Mouse (Mus musculus) kidney, adult 2 months (tissue): Measurements from ENCODE around the gene Fbln7. TPM values are rescaled to one million over a fixed set of nuclear protein-coding genes. Genes with fewer than 3 reads are reported as not detected.

Source experiments
- DNase-seq: peaks from one replicate; pipeline ENCODE4 v3.0.0; 2021
- H3K27ac ChIP-seq: fragments of 200-500 bp; 2 replicates; pipeline ENCODE4 v1.5.1; 2012; ENCODE audit warnings: low read depth, low read length, control low read depth, inconsistent platforms; ENCODE audit not compliant: insufficient read depth
- H3K27me3 ChIP-seq: fragments of 200-500 bp; replicated peaks from 2 replicates; pipeline ENCODE4 v1.6.1; 2012; ENCODE audit warnings: mild to moderate bottlenecking, moderate library complexity, low read length, inconsistent platforms; ENCODE audit not compliant: control insufficient read depth, insufficient read depth
- H3K36me3 ChIP-seq: fragments of 200-500 bp; 2 replicates; pipeline ENCODE4 v1.6.1; 2012; ENCODE audit warnings: mild to moderate bottlenecking, moderate library complexity, low read length, inconsistent platforms; ENCODE audit not compliant: control insufficient read depth, insufficient read depth
- H3K4me1 ChIP-seq: fragments of 200-500 bp; 2 replicates; pipeline ENCODE4 v1.6.1; 2011; ENCODE audit warnings: low read length; ENCODE audit not compliant: control insufficient read depth, insufficient read depth
- H3K4me3 ChIP-seq: fragments of 200-500 bp; 2 replicates; pipeline ENCODE4 v1.5.1; 2011; ENCODE audit warnings: mild to moderate bottlenecking, low read depth, low read length, control low read depth; ENCODE audit not compliant: insufficient read depth
- CTCF ChIP-seq: fragments of 200-500 bp; conservative IDR thresholded peaks from 2 replicates; pipeline ENCODE4 v1.5.1; 2011; ENCODE audit warnings: low read depth, mild to moderate bottlenecking, control low read depth, low read length, moderate library complexity, mixed read lengths; ENCODE audit not compliant: insufficient read depth, insufficient read length
- POLR2A ChIP-seq: fragments of 200-500 bp; IDR thresholded peaks from one replicate; pipeline ENCODE4 v1.6.1; 2011; ENCODE audit warnings: low read depth, low read length, control low read depth
- WGBS: fragments of 180-500 bp; shearing (Covaris S2); methylation state at CpG from one replicate; pipeline ENCODE4 v1.1.7; 2018; 5-methylcytosine and 5-hydroxymethylcytosine counted together
- polyA plus RNA-seq: library from polyadenylated mRNA; depleted of rRNA; stranded (reverse); fragments of >200 nt; gene quantifications from 2 replicates; pipeline ENCODE4 v1.2.3, GENCODE M21; 2012; rRNA removed

Fbln7 gene
- polyA plus RNA-seq, 1 experiment = 15.5 TPM

DNA sequence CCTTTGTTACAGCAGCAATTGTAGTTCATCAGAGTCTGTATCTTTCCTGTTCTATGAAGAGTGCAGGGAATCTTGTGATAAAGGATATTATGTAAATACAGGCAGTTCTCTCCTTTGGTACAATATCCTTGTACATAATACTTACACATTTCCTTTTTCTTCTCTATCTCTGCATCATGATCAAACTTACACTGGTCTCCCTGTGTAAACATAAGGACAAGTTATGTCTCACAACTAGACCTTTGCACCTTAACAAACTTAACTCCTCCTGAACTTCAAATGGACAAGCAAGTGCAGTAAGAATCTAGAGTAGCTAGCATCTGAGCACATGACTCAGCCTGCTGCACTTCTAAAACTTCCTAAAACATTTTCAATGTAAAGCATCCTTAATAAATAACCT lies 67.9 kb downstream of the Fbln7 start:
- DNase-seq = no peak
- TF ChIP-seq CTCF (no peak), POLR2A (no peak)
- Histone ChIP-seq H3K4me1 (no peaks in the 10 kb centered on the region), H3K4me3 (no peak overlapping the region), H3K27me3 (no peaks in the 10 kb centered on the region), H3K27ac (no peak overlapping the region), H3K36me3 (peaks cover 3% of the 10 kb centered on the region; the same call in 1 of the 2 replicates)

DNA sequence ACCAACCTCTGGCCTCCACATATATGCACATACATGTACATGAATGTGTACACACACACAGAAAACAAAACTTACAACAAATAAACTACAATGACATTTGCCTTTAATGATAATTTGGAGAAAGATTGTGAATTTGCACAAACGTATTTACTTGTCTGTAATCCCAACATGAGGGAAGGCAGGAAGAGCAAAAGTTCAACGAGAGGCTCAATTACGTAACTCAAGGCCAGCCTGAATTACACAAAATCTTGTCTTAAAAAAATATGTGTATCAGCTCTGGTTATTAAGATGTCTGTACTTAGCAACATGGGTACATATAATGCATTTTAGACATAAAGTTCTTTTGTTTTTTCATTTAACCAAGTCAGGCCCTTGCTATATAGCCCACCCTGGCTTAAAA lies 73.5 kb downstream of the Fbln7 start:
- no peak overlapping the region for H3K4me3 ChIP-seq
- no peak for DNase-seq
- WGBS = 72% methylated on average over 3 of the region's 3 CpGs
- TF ChIP-seq POLR2A (no peak), CTCF (no peak)
- H3K36me3 ChIP-seq = peaks cover 3% of the 10 kb centered on the region; the same call in 1 of the 2 replicates
- no peak overlapping the region for H3K27ac ChIP-seq
- H3K4me1 ChIP-seq = no peaks in the 10 kb centered on the region
- H3K27me3 ChIP-seq = no peaks in the 10 kb centered on the region

DNA sequence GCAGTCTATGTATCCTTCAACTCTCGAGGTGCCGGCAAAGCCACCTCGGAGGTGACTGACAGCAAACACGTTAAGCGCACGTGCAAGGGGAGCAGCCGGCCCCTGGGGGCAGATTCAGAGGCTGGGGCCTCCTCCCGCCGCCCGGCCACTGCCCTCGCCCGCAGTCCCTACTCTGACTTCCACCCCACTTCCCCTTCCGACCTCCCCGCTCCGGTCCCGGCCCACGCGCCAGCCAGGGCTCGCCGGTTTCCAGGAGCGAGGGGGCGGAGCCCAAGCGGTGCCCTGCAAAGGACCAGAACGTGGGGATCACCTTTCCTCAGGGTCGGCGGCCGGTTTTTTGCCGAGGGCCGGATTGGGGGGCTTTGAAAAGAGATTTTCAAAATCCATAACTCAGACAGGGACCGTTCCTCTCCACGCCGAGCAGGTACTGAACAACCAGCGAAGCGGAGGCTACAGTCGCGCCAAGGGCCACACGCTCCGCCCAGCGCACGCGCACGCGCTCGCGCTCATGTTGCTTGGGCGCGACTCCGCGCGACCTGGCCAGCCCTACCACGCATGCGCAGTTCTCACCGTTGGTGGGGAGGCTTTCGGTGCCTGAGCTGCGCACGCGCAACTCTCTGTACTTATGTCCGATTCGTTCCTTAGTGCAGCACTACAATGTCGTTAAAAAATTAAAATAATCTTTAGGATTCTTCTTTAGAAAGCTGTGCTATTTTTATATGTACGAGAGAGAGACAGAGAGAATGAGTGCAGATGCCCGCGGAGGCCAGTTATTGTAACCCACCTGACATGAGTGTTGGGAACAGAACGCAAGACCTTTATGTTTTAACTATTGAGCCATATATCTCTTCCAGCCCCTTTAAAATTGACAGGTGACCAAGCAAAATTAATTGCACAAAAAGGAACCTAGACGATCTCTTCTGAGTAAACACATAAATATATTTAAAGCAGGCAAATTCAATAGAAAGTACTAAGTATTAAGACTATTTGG lies 81.1 kb downstream of the Fbln7 start, which contains the start of gene Zc3h8:
Gene Zc3h8 (minus strand): TSS at position 540 of the 991 bp plus-strand sequence.
- Histone ChIP-seq H3K4me3 (peak within 1 kb of the TSS; percentile 72), H3K4me1 (peaks cover 2% of the 10 kb centered on the region; the same call in 1 of the 2 replicates), H3K27ac (peak within 1 kb of the TSS; percentile 49), H3K36me3 (no peaks in the 10 kb centered on the region), H3K27me3 (no peaks in the 10 kb centered on the region)
- WGBS = 1% methylated on average over 65 of the region's 65 CpGs
- TF ChIP-seq POLR2A (peak; percentile 86), CTCF (no peak)
- peak; percentile 98 for DNase-seq

Other genes with a start within 250 kb of the Fbln7 start
- 32.2 and 40.6 TPM in 2 replicates for gene Anapc1, start 175.6 kb upstream of the Fbln7 start, polyA plus RNA-seq
- 12.4 and 13.3 TPM in 2 replicates for gene Mertk, start 164.0 kb upstream of the Fbln7 start, polyA plus RNA-seq
- 13.8 and 14.1 TPM in 2 replicates for gene Tmem87b, start 44.9 kb upstream of the Fbln7 start, polyA plus RNA-seq
- 1.3 and 2.5 TPM in 2 replicates for gene Zc3h8, start 81.1 kb downstream of the Fbln7 start, polyA plus RNA-seq
- gene Zc3h6, start 104.4 kb downstream of the Fbln7 start, polyA plus RNA-seq = 1.0 and 1.2 TPM in 2 replicates
- 5.7 and 7.0 TPM in 2 replicates for gene Gm10762, start 104.7 kb downstream of the Fbln7 start, polyA plus RNA-seq
- 0.03 and 0.08 TPM in 2 replicates for gene Vinac1, start 185.2 kb downstream of the Fbln7 start, polyA plus RNA-seq
- 6.3 and 6.6 TPM in 2 replicates for gene Ttl, start 203.0 kb downstream of the Fbln7 start, polyA plus RNA-seq
- 16.7 and 17.3 TPM in 2 replicates for gene Polr1b, start 238.0 kb downstream of the Fbln7 start, polyA plus RNA-seq